Mouse (Mus musculus) limb, embryonic 11.5 days (tissue): ENCODE data around the gene Wdr25. TPM values are rescaled to one million over a fixed set of nuclear protein-coding genes. Genes with fewer than 3 reads are reported as not detected.
A peak's percentile ranks its signal among the peaks of the same experiment; 100 is the strongest.

Source experiments
- ATAC-seq: fragments of 200-750 bp; cut with Nextera tagmentation; 2 replicates; pipeline ENCODE4 v1.8.0; 2017; ENCODE audit warnings: low read depth; ENCODE audit not compliant: insufficient number of reproducible peaks, low FRiP score, low TSS enrichment
- DNase-seq: peaks from one replicate; pipeline ENCODE4 v3.0.0-alpha.2; 2015; ENCODE audit warnings: low spot score
- H3K27ac ChIP-seq: fragments of 300-500 bp; sonication (generic); replicated peaks from 2 replicates; pipeline ENCODE4 v1.5.1; 2014; ENCODE audit warnings: low read depth, mild to moderate bottlenecking, low read length
- H3K27me3 ChIP-seq: fragments of 300-500 bp; sonication (generic); 2 replicates; pipeline ENCODE4 v1.6.1; 2014; ENCODE audit warnings: mild to moderate bottlenecking, low read length, mixed read lengths; ENCODE audit not compliant: control insufficient read depth, insufficient read depth
- H3K36me3 ChIP-seq: fragments of 300-500 bp; sonication (generic); 2 replicates; pipeline ENCODE4 v1.6.1; 2014; ENCODE audit warnings: mild to moderate bottlenecking, low read length, moderate library complexity, mixed read lengths; ENCODE audit not compliant: control insufficient read depth, insufficient read depth
- H3K4me1 ChIP-seq: fragments of 300-500 bp; sonication (generic); 2 replicates; pipeline ENCODE4 v1.6.1; 2014; ENCODE audit warnings: low read length, mixed read lengths; ENCODE audit not compliant: control insufficient read depth, insufficient read depth
- H3K4me2 ChIP-seq: fragments of 300-500 bp; sonication (generic); 2 replicates; pipeline ENCODE4 v1.6.1; 2014; ENCODE audit warnings: low read depth, mild to moderate bottlenecking, moderate library complexity; ENCODE audit not compliant: severe bottlenecking
- H3K4me3 ChIP-seq: fragments of 300-500 bp; sonication (generic); 2 replicates; pipeline ENCODE4 v1.5.1; 2014; ENCODE audit warnings: low read depth, low read length
- H3K9ac ChIP-seq: fragments of 300-500 bp; sonication (generic); 2 replicates; pipeline ENCODE4 v1.6.1; 2014; ENCODE audit warnings: mild to moderate bottlenecking, low read length
- H3K9me3 ChIP-seq: fragments of 300-500 bp; sonication (generic); 2 replicates; pipeline ENCODE4 v1.6.1; 2016; ENCODE audit warnings: low read length; ENCODE audit not compliant: control insufficient read depth
- WGBS: fragments of 180-500 bp; shearing (Covaris S2); extraction: QIAGEN DNeasy Blood & Tissue Kit; methylation state at CpG from one replicate; pipeline ENCODE4 v1.1.7; 2014; 5-methylcytosine and 5-hydroxymethylcytosine counted together
- polyA plus RNA-seq: library from polyadenylated mRNA; unstranded; fragments of >200 nt; fragmentation: Nextera tagmentation; extraction: Ambion mirVana; gene quantifications from 2 replicates; pipeline ENCODE4 v1.2.1, GENCODE M21; 2014

Wdr25 gene
- polyA plus RNA-seq, 1 experiment from 2014 or later = 4.9 TPM

GRCm38 (mm10) chr12:108942203-108942923 lies 48.9 kb downstream of the Wdr25 start:
- Histone ChIP-seq H3K9me3 (no peaks in the 10 kb centered on the region), H3K4me2 (no peak overlapping the region), H3K36me3 (no peaks in the 10 kb centered on the region), H3K4me1 (no peaks in the 10 kb centered on the region), H3K27me3 (no peaks in the 10 kb centered on the region), H3K27ac (no peak overlapping the region), H3K4me3 (no peak overlapping the region), H3K9ac (no peak overlapping the region)
- DNase-seq (no peak), ATAC-seq (no peak)
- WGBS = 84% methylated on average over 14 of the region's 14 CpGs

- no peak overlapping the region for H3K4me3 ChIP-seq
- H3K36me3 ChIP-seq = no peaks in the 10 kb centered on the region
- no peak overlapping the region for H3K9ac ChIP-seq
- H3K27me3 ChIP-seq = no peaks in the 10 kb centered on the region
- peaks cover 14% of the 10 kb centered on the region for H3K4me1 ChIP-seq
- H3K27ac ChIP-seq = no peak overlapping the region
- DNase-seq (no peak), ATAC-seq (no peak)
- no peak overlapping the region for H3K4me2 ChIP-seq
- H3K9me3 ChIP-seq = no peaks in the 10 kb centered on the region
- WGBS = 86% methylated on average over 9 of the region's 9 CpGs
These were observed 59.6 kb downstream of the Wdr25 start for GRCm38 (mm10) chr12:108953011-108953550.

- H3K27ac ChIP-seq = no peak overlapping the region
- WGBS = 9% methylated on average over 6 of the region's 6 CpGs
- peak; percentile 62 for DNase-seq
- H3K27me3 ChIP-seq = no peaks in the 10 kb centered on the region
- H3K9me3 ChIP-seq = no peaks in the 10 kb centered on the region
- no peak overlapping the region for H3K4me3 ChIP-seq
- H3K9ac ChIP-seq = no peak overlapping the region
- no peaks in the 10 kb centered on the region for H3K36me3 ChIP-seq
- H3K4me1 ChIP-seq = peaks cover 14% of the 10 kb centered on the region
- 0 out of 2 replicates have a peak, but pooled peaks have one; percentile 21 for ATAC-seq
- no peak overlapping the region for H3K4me2 ChIP-seq
These were observed 60.4 kb downstream of the Wdr25 start for GRCm38 (mm10) chr12:108953838-108954237.

- H3K36me3 ChIP-seq = no peaks in the 10 kb centered on the region
- H3K4me3 ChIP-seq = no peak overlapping the region
- no peak overlapping the region for H3K4me2 ChIP-seq
- H3K9me3 ChIP-seq = no peaks in the 10 kb centered on the region
- H3K27ac ChIP-seq = no peak overlapping the region
- H3K27me3 ChIP-seq = no peaks in the 10 kb centered on the region
- peaks cover 14% of the 10 kb centered on the region for H3K4me1 ChIP-seq
- DNase-seq (no peak), ATAC-seq (no peak)
- no peak overlapping the region for H3K9ac ChIP-seq
- 45% methylated on average over 2 of the region's 2 CpGs for WGBS
These were observed 61.0 kb downstream of the Wdr25 start for GRCm38 (mm10) chr12:108954456-108954855.

- Histone ChIP-seq H3K4me1 (peaks cover 16% of the 10 kb centered on the region), H3K9ac (no peak overlapping the region)
- no peak for ATAC-seq
These were observed 65.1 kb downstream of the Wdr25 start for GRCm38 (mm10) chr12:108958483-108958882.

DNA sequence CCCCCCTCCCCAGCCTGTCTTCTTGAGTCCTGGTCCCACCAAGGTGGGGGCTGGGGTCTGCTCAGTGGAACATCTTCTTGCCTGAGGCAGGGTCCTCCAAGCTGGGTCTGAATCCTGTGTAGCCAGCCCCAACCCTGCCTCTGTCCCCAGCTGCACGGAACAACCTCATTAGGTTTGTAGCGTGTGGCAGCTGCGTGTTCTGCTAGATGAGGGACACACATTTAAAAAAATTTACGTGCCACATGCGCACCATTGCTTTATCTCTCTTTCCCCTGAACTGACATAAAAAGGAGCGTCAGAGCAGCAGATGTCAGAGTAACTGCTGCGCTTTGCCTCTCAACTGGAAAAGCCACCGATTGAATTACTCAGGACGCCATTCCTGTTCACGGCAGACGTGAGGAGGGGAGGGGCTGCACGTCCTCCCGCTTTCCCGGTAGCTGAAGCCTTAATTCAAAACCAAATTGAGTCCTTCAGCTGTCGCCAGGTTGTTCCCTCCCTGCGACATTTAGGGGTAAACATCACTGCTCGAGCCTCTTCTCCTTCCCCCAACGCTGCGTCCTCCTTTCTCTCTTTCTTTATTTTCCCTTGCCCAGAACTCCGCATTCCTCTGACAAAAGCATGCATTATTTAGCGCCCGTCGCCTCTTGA lies 65.7 kb downstream of the Wdr25 start:
- Histone ChIP-seq H3K4me3 (peak overlapping the region; percentile 14; the same call in 1 of the 2 replicates), H3K9ac (0 out of 2 replicates have a peak overlapping the region, but pooled peaks have one; percentile 12), H3K4me2 (peak overlapping the region; percentile 48), H3K4me1 (peaks cover 10% of the 10 kb centered on the region), H3K36me3 (no peaks in the 10 kb centered on the region), H3K27ac (no peak overlapping the region), H3K27me3 (no peaks in the 10 kb centered on the region; the same call in 1 of the 2 replicates), H3K9me3 (no peaks in the 10 kb centered on the region)
- DNase-seq (peak; percentile 56), ATAC-seq (no peak; the same call in 1 of the 2 replicates)
- WGBS = 2% methylated on average over 23 of the region's 23 CpGs

More at GRCm38 (mm10) chr12:108958483-108958882, 65.1 kb downstream of the Wdr25 start:
- WGBS = 77% methylated on average over 7 of the region's 7 CpGs
- no peak overlapping the region for H3K4me3 ChIP-seq
- H3K4me2 ChIP-seq = no peak overlapping the region
- H3K27me3 ChIP-seq = no peaks in the 10 kb centered on the region; the same call in 1 of the 2 replicates
- no peaks in the 10 kb centered on the region for H3K36me3 ChIP-seq
- no peaks in the 10 kb centered on the region for H3K9me3 ChIP-seq
- H3K27ac ChIP-seq = no peak overlapping the region
- DNase-seq = no peak

GRCm38 (mm10) chr12:108959639-108960219 lies 66.3 kb downstream of the Wdr25 start:
- H3K4me2 ChIP-seq = peak overlapping the region; percentile 48
- H3K27ac ChIP-seq = no peak overlapping the region
- H3K36me3 ChIP-seq = no peaks in the 10 kb centered on the region
- no peaks in the 10 kb centered on the region; the same call in 1 of the 2 replicates for H3K27me3 ChIP-seq
- H3K4me3 ChIP-seq = peak overlapping the region; percentile 14; the same call in 1 of the 2 replicates
- ATAC-seq (no peak), DNase-seq (peak; percentile 34)
- H3K4me1 ChIP-seq = peaks cover 4% of the 10 kb centered on the region; the same call in 1 of the 2 replicates
- H3K9me3 ChIP-seq = no peaks in the 10 kb centered on the region
- 27% methylated on average over 12 of the region's 12 CpGs for WGBS
- H3K9ac ChIP-seq = no peak overlapping the region

DNA sequence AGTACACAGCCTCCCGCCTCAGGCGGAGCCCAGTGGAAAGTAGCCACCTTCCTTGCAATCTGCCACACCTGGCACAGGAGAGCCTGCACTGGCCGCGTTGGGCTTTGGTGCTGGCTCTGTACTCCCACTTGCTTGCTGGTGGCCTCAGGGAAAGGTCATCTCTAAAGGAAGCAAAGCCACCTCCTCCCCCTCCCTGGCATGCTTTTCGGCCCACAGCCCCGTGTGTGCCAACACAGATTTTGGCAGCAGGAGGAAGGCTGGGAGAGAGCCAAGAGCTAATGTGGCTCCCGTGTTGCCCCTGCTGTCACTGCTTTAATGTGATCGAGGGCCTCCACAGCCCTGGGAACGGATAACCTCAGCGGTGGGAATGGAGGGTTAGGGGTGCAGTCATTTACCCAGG lies 66.8 kb downstream of the Wdr25 start:
- H3K36me3 ChIP-seq = no peaks in the 10 kb centered on the region
- H3K9ac ChIP-seq = no peak overlapping the region
- H3K4me1 ChIP-seq = peaks cover 4% of the 10 kb centered on the region; the same call in 1 of the 2 replicates
- ATAC-seq = no peak
- DNase-seq = no peak
- H3K27ac ChIP-seq = no peak overlapping the region
- H3K9me3 ChIP-seq = no peaks in the 10 kb centered on the region
- no peaks in the 10 kb centered on the region; the same call in 1 of the 2 replicates for H3K27me3 ChIP-seq
- H3K4me3 ChIP-seq = no peak overlapping the region
- 58% methylated on average over 10 of the region's 10 CpGs for WGBS
- H3K4me2 ChIP-seq = no peak overlapping the region
